11 mouse cellular contexts compared by ENCODE assay signal in the genomic region with DNA sequence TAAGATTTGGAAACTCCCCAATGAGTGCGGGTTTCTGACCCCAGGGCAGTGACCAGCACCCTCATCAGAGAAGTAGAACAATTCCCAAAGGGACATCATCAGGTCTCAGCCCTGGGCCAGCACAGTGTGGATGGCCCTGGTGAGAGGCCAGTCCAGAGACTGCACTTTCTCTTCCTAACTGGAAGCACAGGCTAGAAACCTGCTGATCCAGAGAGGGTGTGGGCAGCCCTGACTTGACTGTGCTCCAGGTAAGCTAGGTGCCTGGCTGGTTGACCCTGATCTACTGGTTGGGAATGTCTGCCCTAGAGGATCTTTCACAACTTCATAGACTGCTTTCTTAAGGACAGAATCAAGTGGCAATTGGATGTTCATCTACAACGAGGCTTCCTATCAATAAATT.
DNase-seq lines count a peak whose midpoint lies in the region; ATAC-seq and TF ChIP-seq lines count a peak whose summit lies in the region.
"Had no signal": no experiment of that assay in that cellular context is flagged by ENCODE, and none has a peak within 500 bp of the region (broad histone marks: within the 10 kb centered on the region; RNA-seq: fewer than 3 reads in every experiment).

No protein-coding gene starts in this region.

- no peak overlapping the region for H3K4me2 ChIP-seq in hindbrain, embryonic 13.5 days
- H3K4me2 ChIP-seq in hindbrain, embryonic 16.5 days (ENCODE audit: low read length) = no peak overlapping the region
- H3K4me2 ChIP-seq in neural tube, embryonic 13.5 days = no peak overlapping the region
- no peak overlapping the region for H3K4me2 ChIP-seq in intestine, embryonic 16.5 days (ENCODE audit: low read depth, low read length)
- H3K4me2 ChIP-seq in stomach, postnatal 0 days (replicated peaks; ENCODE audit: low read depth) = no peak overlapping the region
- H3K4me2 ChIP-seq in kidney, embryonic 15.5 days = no peak overlapping the region

- 0 out of 2 replicates have a peak, but pooled peaks have one; percentile 36 for ATAC-seq in hindbrain, embryonic 13.5 days (ENCODE audit: low FRiP score)
- no peak for ATAC-seq in hindbrain, embryonic 16.5 days
- peak; percentile 29; the same call in 1 of the 2 replicates for ATAC-seq in neural tube, embryonic 13.5 days (ENCODE audit: low read depth)
- ATAC-seq in intestine, embryonic 16.5 days = peak; percentile 22; the same call in 1 of the 2 replicates
- peak; percentile 47; the same call in 1 of the 2 replicates for ATAC-seq in stomach, postnatal 0 days (ENCODE audit: low FRiP score, low TSS enrichment)
- no peak; the same call in 1 of the 2 replicates for ATAC-seq in kidney, embryonic 15.5 days (replicated peaks; ENCODE audit: low FRiP score)

- DNase-seq in neural tube, embryonic 10.5 days (ENCODE audit: extremely low spot score, low spot score) = no peak
- no peak for DNase-seq in stomach, postnatal 0 days (ENCODE audit: low spot score)
- DNase-seq in heart, adult 18-20 months = no peak

- no peak overlapping the region for H3K9ac ChIP-seq in hindbrain, embryonic 13.5 days
- H3K9ac ChIP-seq in hindbrain, embryonic 16.5 days (ENCODE audit: low read depth, low read length) = no peak overlapping the region
- H3K9ac ChIP-seq in neural tube, embryonic 13.5 days = no peak overlapping the region
- no peak overlapping the region for H3K9ac ChIP-seq in intestine, embryonic 16.5 days (ENCODE audit: low read depth, low read length)
- no peak overlapping the region for H3K9ac ChIP-seq in stomach, postnatal 0 days (ENCODE audit: low read length)
- no peak overlapping the region for H3K9ac ChIP-seq in kidney, embryonic 15.5 days
- H3K9ac ChIP-seq: hindbrain, embryonic 12.5 days had no signal

- H3K9me3 ChIP-seq in hindbrain, embryonic 13.5 days = 0 out of 2 replicates have a peak, but pooled peaks cover under 1% of the 10 kb centered on the region
- no peaks in the 10 kb centered on the region for H3K9me3 ChIP-seq in hindbrain, embryonic 16.5 days (ENCODE audit: control insufficient read depth, low read length)
- H3K9me3 ChIP-seq in neural tube, embryonic 13.5 days = no peaks in the 10 kb centered on the region
- no peaks in the 10 kb centered on the region for H3K9me3 ChIP-seq in intestine, embryonic 16.5 days (ENCODE audit: control insufficient read depth, low read length)
- H3K9me3 ChIP-seq in stomach, postnatal 0 days (ENCODE audit: control insufficient read depth, low read length) = no peaks in the 10 kb centered on the region
- H3K9me3 ChIP-seq in kidney, embryonic 15.5 days (replicated peaks) = no peaks in the 10 kb centered on the region
- H3K9me3 ChIP-seq: hindbrain, embryonic 12.5 days had no signal

- no peak overlapping the region for H3K27ac ChIP-seq in hindbrain, embryonic 13.5 days
- H3K27ac ChIP-seq in hindbrain, embryonic 16.5 days (ENCODE audit: low read depth, low read length) = no peak overlapping the region
- H3K27ac ChIP-seq in neural tube, embryonic 13.5 days (replicated peaks) = no peak overlapping the region
- no peak overlapping the region for H3K27ac ChIP-seq in intestine, embryonic 16.5 days (ENCODE audit: low read length)
- no peak overlapping the region for H3K27ac ChIP-seq in stomach, postnatal 0 days (replicated peaks)
- H3K27ac ChIP-seq in kidney, embryonic 15.5 days = no peak overlapping the region
- H3K27ac ChIP-seq: hindbrain, embryonic 12.5 days; kidney, postnatal 0 days; macrophage had no signal

- TF ChIP-seq EP300 in stomach, postnatal 0 days (optimal IDR thresholded peaks at IDR 0.05) = no peak

- peaks cover 20% of the 10 kb centered on the region for H3K4me1 ChIP-seq in hindbrain, embryonic 13.5 days (replicated peaks)
- peaks cover 7% of the 10 kb centered on the region for H3K4me1 ChIP-seq in hindbrain, embryonic 16.5 days (ENCODE audit: control insufficient read depth, insufficient read depth, low read depth, low read length)
- H3K4me1 ChIP-seq in neural tube, embryonic 13.5 days (replicated peaks) = peaks cover 27% of the 10 kb centered on the region
- 0 out of 2 replicates have a peak, but pooled peaks cover 2% of the 10 kb centered on the region for H3K4me1 ChIP-seq in intestine, embryonic 16.5 days (ENCODE audit: control insufficient read depth, insufficient read depth, low read length)
- H3K4me1 ChIP-seq in stomach, postnatal 0 days (replicated peaks; ENCODE audit: control insufficient read depth, insufficient read depth) = 0 out of 2 replicates have a peak, but pooled peaks cover 2% of the 10 kb centered on the region
- peaks cover 18% of the 10 kb centered on the region for H3K4me1 ChIP-seq in kidney, embryonic 15.5 days

- no peak overlapping the region for H3K4me3 ChIP-seq in hindbrain, embryonic 13.5 days
- no peak overlapping the region for H3K4me3 ChIP-seq in hindbrain, embryonic 16.5 days (ENCODE audit: low read length)
- H3K4me3 ChIP-seq in neural tube, embryonic 13.5 days = no peak overlapping the region
- H3K4me3 ChIP-seq in intestine, embryonic 16.5 days (ENCODE audit: low read length) = no peak overlapping the region
- no peak overlapping the region for H3K4me3 ChIP-seq in stomach, postnatal 0 days (ENCODE audit: low read depth, low read length)
- H3K4me3 ChIP-seq in kidney, embryonic 15.5 days (replicated peaks) = no peak overlapping the region
- H3K4me3 ChIP-seq: hindbrain, embryonic 12.5 days had no signal

- 77% methylated on average over 2 of the region's 2 CpGs for WGBS in hindbrain, embryonic 13.5 days
- 83% methylated on average over 2 of the region's 2 CpGs for whole genome bisulfite sequencing in hindbrain, embryonic 16.5 days
- WGBS in neural tube, embryonic 13.5 days = 60% methylated on average over 2 of the region's 2 CpGs
- 84% methylated on average over 2 of the region's 2 CpGs for WGBS in intestine, embryonic 16.5 days
- 78% methylated on average over 2 of the region's 2 CpGs for WGBS in stomach, postnatal 0 days
- WGBS in kidney, embryonic 15.5 days = 72% methylated on average over 2 of the region's 2 CpGs

- H3K27me3 ChIP-seq in hindbrain, embryonic 13.5 days = peaks cover 5% of the 10 kb centered on the region; the same call in 1 of the 2 replicates
- H3K27me3 ChIP-seq in hindbrain, embryonic 16.5 days (replicated peaks; ENCODE audit: control insufficient read depth, insufficient read depth, low read length) = no peaks in the 10 kb centered on the region
- no peaks in the 10 kb centered on the region for H3K27me3 ChIP-seq in neural tube, embryonic 13.5 days
- H3K27me3 ChIP-seq in intestine, embryonic 16.5 days (replicated peaks; ENCODE audit: control insufficient read depth, insufficient read depth, low read length) = 0 out of 2 replicates have a peak, but pooled peaks cover 2% of the 10 kb centered on the region
- no peaks in the 10 kb centered on the region for H3K27me3 ChIP-seq in stomach, postnatal 0 days (ENCODE audit: control insufficient read depth, insufficient read depth, low read length)
- H3K27me3 ChIP-seq in kidney, embryonic 15.5 days = peaks cover 7% of the 10 kb centered on the region; the same call in 1 of the 2 replicates
- H3K27me3 ChIP-seq: hindbrain, embryonic 12.5 days had no signal

- TF ChIP-seq CTCF in stomach, postnatal 0 days (IDR thresholded peaks at IDR 0.05; ENCODE audit: low read depth) = no peak

- H3K36me3 ChIP-seq in hindbrain, embryonic 13.5 days = no peaks in the 10 kb centered on the region
- H3K36me3 ChIP-seq in hindbrain, embryonic 16.5 days (ENCODE audit: control insufficient read depth, insufficient read depth, low read length) = no peaks in the 10 kb centered on the region
- H3K36me3 ChIP-seq in neural tube, embryonic 13.5 days = no peaks in the 10 kb centered on the region
- H3K36me3 ChIP-seq in intestine, embryonic 16.5 days (ENCODE audit: control insufficient read depth, insufficient read depth, low read length) = no peaks in the 10 kb centered on the region
- no peaks in the 10 kb centered on the region for H3K36me3 ChIP-seq in stomach, postnatal 0 days (ENCODE audit: control insufficient read depth, insufficient read depth, low read length)
- no peaks in the 10 kb centered on the region for H3K36me3 ChIP-seq in kidney, embryonic 15.5 days
- H3K36me3 ChIP-seq: hindbrain, embryonic 12.5 days had no signal

Comparison
In these comparisons a context has a peak if more than half of its experiments do, and no peak if none do; other contexts are left out.
1. ATAC-seq: peak in hindbrain, embryonic 13.5 days (single experiment), neural tube, embryonic 13.5 days (single experiment), intestine, embryonic 16.5 days (single experiment) and stomach, postnatal 0 days (single experiment); none in hindbrain, embryonic 16.5 days (single experiment) and kidney, embryonic 15.5 days (single experiment).